Mouse (Mus musculus) limb, embryonic 10.5 days (tissue): ENCODE data around the gene Zfp52. TPM values are rescaled to one million over a fixed set of nuclear protein-coding genes. Genes with fewer than 3 reads are reported as not detected.

Experiments used
- DNase-seq: peaks from one replicate; pipeline ENCODE4 v3.0.0-alpha.2; 2017; ENCODE audit warnings: low spot score
- H3K27ac ChIP-seq: fragments of 300-500 bp; sonication (generic); 2 replicates; pipeline ENCODE4 v1.5.1; 2016; ENCODE audit warnings: mild to moderate bottlenecking
- H3K27me3 ChIP-seq: fragments of 300-500 bp; sonication (generic); 2 replicates; pipeline ENCODE4 v1.6.1; 2016; ENCODE audit warnings: low read depth, mild to moderate bottlenecking; ENCODE audit not compliant: poor library complexity, severe bottlenecking
- H3K36me3 ChIP-seq: fragments of 300-500 bp; sonication (generic); 2 replicates; pipeline ENCODE4 v1.6.1; 2016; ENCODE audit warnings: mild to moderate bottlenecking, moderate library complexity
- H3K4me1 ChIP-seq: fragments of 300-500 bp; sonication (generic); 2 replicates; pipeline ENCODE4 v1.6.1; 2016
- H3K4me3 ChIP-seq: fragments of 300-500 bp; sonication (generic); 2 replicates; pipeline ENCODE4 v1.5.1; 2016; ENCODE audit warnings: mild to moderate bottlenecking, moderate library complexity
- H3K9me3 ChIP-seq: fragments of 300-500 bp; sonication (generic); replicated peaks from 2 replicates; pipeline ENCODE4 v1.6.1; 2016; ENCODE audit warnings: mild to moderate bottlenecking
- WGBS: fragments of 180-500 bp; shearing (Covaris S2); methylation state at CpG from one replicate; pipeline ENCODE4 v1.1.7; 2016; 5-methylcytosine and 5-hydroxymethylcytosine counted together
- polyA plus RNA-seq: library from polyadenylated mRNA; unstranded; fragments of >200 nt; fragmentation: Nextera tagmentation; extraction: Ambion mirVana; gene quantifications from 2 replicates; pipeline ENCODE4 v1.2.1, GENCODE M21; 2016

The Zfp52 gene
- polyA plus RNA-seq = 2.0 and 2.6 TPM in 2 replicates

DNA sequence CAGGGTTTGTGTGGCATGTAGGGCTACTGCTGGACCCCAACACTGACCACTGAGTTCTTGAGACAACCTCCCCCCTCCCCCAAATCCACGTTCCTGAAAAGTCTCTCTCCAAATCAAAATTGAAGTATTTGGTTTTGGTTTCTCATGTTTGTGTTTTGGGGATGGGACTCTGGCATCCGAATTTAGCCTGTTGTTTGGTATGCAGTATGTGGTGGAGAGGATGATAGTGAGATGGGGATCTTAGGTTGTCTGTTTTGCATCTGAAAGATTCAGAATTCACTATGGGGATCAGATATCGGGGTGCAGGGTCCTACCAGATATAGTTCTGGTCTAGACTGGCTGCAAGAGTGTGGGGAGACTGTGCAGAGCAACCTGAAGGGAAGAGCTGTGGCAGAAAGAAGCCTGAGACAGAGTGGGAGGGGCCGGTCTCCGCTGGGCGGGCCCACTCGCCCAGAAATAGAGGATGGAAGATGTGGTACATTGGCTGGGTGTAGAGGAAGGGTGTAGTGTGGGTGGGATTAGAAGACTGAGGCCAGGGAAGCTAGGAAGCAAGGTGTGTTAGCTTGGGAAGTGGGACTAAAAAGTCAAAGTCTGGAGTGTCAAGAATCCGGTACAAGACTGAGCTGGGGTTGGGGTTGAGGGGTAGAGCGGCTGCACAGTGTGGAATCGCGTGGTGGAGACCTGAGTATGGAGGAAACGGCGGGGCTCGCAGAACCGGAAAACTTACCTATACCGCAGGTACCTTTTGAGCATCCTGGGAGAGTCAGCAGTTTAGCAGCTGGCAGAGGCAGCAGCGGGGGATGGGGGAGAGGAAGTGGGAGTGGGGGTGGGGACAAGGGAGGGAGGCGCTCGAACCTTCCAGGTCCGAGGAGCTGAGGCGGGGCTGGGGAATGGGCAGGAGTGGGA lies at the start of gene Zfp52:
Gene Zfp52 (plus strand): TSS at position 444 of the 906 bp plus-strand sequence.
- Histone ChIP-seq H3K4me3 (peak within 1 kb of the TSS; percentile 58), H3K36me3 (no peaks in the 10 kb centered on the region), H3K27ac (peak within 1 kb of the TSS; percentile 75), H3K9me3 (no peaks in the 10 kb centered on the region), H3K27me3 (no peaks in the 10 kb centered on the region), H3K4me1 (peaks cover 26% of the 10 kb centered on the region)
- peak; percentile 64 for DNase-seq
- WGBS = 6% methylated on average over 21 of the region's 21 CpGs

DNA sequence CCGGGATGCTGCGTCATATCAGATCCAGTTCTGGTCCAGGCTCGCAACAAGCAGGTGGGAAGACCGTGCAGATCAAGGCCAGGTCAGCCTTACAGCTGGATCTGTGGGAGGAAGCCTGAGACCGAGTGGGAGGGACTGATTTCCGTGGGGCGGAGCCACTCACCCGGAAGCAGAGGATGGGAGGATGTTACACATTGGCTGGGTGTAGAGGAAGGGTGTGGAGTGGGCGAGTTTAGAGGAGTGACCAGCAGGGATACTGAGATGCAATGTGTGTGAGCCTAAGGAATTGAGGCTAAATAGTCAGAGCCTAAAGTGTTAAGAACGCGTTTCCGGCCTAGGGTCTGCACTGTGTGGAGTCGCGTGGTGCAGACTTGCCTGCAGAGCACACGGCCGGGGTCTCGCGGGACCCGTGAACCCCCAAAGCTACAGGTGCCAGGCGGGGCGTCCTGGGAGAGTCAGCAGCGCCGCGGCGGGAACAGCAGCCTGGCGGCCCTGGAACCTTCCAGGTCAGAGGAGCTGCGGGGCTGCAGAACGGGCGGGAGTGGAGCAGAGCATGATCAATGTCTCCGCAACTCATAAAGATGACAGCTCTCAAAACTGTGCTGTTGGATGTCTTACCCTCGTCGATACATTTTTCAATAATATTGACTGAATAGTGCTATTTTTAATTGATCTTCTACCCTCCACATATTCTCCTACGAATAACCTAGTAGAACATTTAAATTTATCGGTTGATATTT lies 46.4 kb upstream of the Zfp52 start, which contains the start of gene Zfp53:
Gene Zfp53 (plus strand): TSS at position 239 of the 740 bp plus-strand sequence.
- Histone ChIP-seq H3K27me3 (no peaks in the 10 kb centered on the region), H3K4me1 (peaks cover 8% of the 10 kb centered on the region; the same call in 1 of the 2 replicates), H3K27ac (peak within 1 kb of the TSS; percentile 84), H3K9me3 (no peaks in the 10 kb centered on the region), H3K36me3 (peaks cover 5% of the 10 kb centered on the region), H3K4me3 (peak within 1 kb of the TSS; percentile 69)
- 1% methylated on average over 34 of the region's 34 CpGs for WGBS
- peak; percentile 80 for DNase-seq

GRCm38 (mm10) chr17:21489500-21490001 lies 45.8 kb upstream of the Zfp52 start:
- Histone ChIP-seq H3K9me3 (no peaks in the 10 kb centered on the region), H3K27me3 (no peaks in the 10 kb centered on the region), H3K27ac (peak overlapping the region; percentile 84), H3K36me3 (peaks cover 5% of the 10 kb centered on the region), H3K4me3 (peak overlapping the region; percentile 69), H3K4me1 (peaks cover 8% of the 10 kb centered on the region; the same call in 1 of the 2 replicates)
- 24% methylated on average over 8 of the region's 8 CpGs for WGBS
- no peak for DNase-seq

DNA sequence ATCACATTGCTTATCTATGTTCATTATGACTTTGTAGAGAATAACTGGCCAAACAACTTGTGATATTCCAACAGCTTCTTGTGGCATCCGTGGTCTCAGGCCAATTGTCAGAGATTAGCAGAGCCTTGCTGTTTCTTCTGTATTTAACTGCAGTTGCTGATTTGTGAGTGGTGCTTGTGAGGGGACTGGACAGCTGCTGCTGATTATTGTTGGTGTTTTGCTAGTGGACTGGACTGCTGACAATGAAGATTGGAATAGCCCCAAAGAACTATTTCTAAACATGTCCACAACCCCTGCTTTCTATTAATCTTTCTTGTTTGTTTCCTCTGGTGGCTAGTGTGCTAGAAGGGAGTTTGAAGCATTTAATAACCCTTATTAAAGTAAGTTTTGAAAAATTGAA lies 34.0 kb upstream of the Zfp52 start:
- H3K27ac ChIP-seq = no peak overlapping the region
- H3K27me3 ChIP-seq = no peaks in the 10 kb centered on the region
- H3K9me3 ChIP-seq = 0 out of 2 replicates have a peak, but pooled peaks cover under 1% of the 10 kb centered on the region
- H3K36me3 ChIP-seq = peaks cover 14% of the 10 kb centered on the region
- DNase-seq = no peak
- no peak overlapping the region for H3K4me3 ChIP-seq
- no peaks in the 10 kb centered on the region for H3K4me1 ChIP-seq
- 89% methylated on average over 1 of the region's 1 CpGs for WGBS

DNA sequence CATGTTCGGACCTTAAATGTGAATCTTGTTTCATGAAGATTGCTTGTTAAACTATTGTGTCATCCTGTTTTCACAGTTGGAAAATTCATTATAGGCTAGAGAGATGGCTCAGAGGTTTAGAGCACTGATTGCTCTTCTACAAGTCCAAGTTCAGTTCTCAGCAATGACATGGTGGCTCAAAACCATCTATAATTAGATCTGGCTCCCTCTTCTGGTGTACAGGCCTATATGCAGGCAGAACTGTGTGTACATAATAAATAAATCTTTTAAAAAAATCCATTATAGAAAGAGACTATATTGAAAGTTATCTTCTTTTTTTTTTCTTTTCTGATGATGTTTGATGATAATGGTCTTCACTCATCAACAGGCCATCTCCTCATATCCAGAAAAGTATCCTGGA lies 30.8 kb upstream of the Zfp52 start:
- Histone ChIP-seq H3K4me1 (no peaks in the 10 kb centered on the region), H3K27ac (no peak overlapping the region), H3K9me3 (no peaks in the 10 kb centered on the region), H3K4me3 (no peak overlapping the region), H3K36me3 (peaks cover 23% of the 10 kb centered on the region), H3K27me3 (no peaks in the 10 kb centered on the region)
- 98% methylated on average over 1 of the region's 1 CpGs for WGBS
- DNase-seq = no peak

GRCm38 (mm10) chr17:21506258-21506657 lies 29.1 kb upstream of the Zfp52 start:
- over 99% methylated on average over 3 of the region's 3 CpGs for WGBS

GRCm38 (mm10) chr17:21509756-21510155 lies 25.6 kb upstream of the Zfp52 start:
- peaks cover 25% of the 10 kb centered on the region for H3K36me3 ChIP-seq
- H3K4me3 ChIP-seq = no peak overlapping the region
- no peak overlapping the region for H3K27ac ChIP-seq
- H3K9me3 ChIP-seq = no peaks in the 10 kb centered on the region
- H3K27me3 ChIP-seq = no peaks in the 10 kb centered on the region
- DNase-seq = no peak
- no peaks in the 10 kb centered on the region for H3K4me1 ChIP-seq

More at GRCm38 (mm10) chr17:21506258-21506657, 29.1 kb upstream of the Zfp52 start:
- Histone ChIP-seq H3K27ac (no peak overlapping the region), H3K4me3 (no peak overlapping the region), H3K36me3 (peaks cover 23% of the 10 kb centered on the region), H3K4me1 (no peaks in the 10 kb centered on the region), H3K9me3 (no peaks in the 10 kb centered on the region), H3K27me3 (no peaks in the 10 kb centered on the region)
- no peak for DNase-seq

GRCm38 (mm10) chr17:21515403-21516105 lies 19.8 kb upstream of the Zfp52 start:
- WGBS = 5% methylated on average over 8 of the region's 8 CpGs

GRCm38 (mm10) chr17:21516201-21517129 lies 18.9 kb upstream of the Zfp52 start:
- Histone ChIP-seq H3K36me3 (0 out of 2 replicates have a peak, but pooled peaks cover 2% of the 10 kb centered on the region), H3K4me3 (peak overlapping the region; percentile 62), H3K27me3 (no peaks in the 10 kb centered on the region), H3K4me1 (peaks cover 3% of the 10 kb centered on the region; the same call in 1 of the 2 replicates), H3K27ac (peak overlapping the region; percentile 91), H3K9me3 (no peaks in the 10 kb centered on the region)
- DNase-seq = peak; percentile 80
- WGBS = under 1% methylated on average over 37 of the region's 37 CpGs

More at GRCm38 (mm10) chr17:21515403-21516105, 19.8 kb upstream of the Zfp52 start:
- peak; percentile 41 for DNase-seq
- H3K27me3 ChIP-seq = no peaks in the 10 kb centered on the region
- peak overlapping the region; percentile 62 for H3K4me3 ChIP-seq
- H3K36me3 ChIP-seq = 0 out of 2 replicates have a peak, but pooled peaks cover 2% of the 10 kb centered on the region
- H3K4me1 ChIP-seq = peaks cover 3% of the 10 kb centered on the region; the same call in 1 of the 2 replicates
- H3K9me3 ChIP-seq = no peaks in the 10 kb centered on the region
- peak overlapping the region; percentile 91 for H3K27ac ChIP-seq

DNA sequence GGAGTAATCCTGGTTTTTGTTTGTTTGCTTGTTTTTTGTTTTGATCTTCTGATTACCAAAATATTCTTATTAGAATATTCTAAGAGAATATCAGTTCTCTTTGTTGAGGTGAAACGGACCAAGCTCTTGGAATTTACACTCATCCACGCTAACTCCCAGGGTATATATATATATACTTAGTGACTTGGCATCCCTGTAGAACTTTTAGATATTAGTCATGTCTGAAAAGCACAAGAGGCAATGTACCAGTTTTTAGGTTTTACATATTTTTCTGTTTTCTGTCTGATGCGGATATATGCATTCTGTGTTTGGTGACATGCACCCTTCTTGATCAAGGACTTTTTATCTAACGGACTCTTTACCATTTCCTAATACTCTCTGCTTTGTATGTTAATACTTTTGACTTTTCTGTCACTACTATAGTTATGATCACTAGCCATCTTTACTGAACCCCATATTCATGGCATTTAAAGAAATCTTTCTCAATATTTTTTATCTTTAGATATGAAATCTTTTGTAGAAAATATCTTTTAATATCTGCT lies 18.1 kb upstream of the Zfp52 start:
- Histone ChIP-seq H3K27me3 (no peaks in the 10 kb centered on the region), H3K27ac (peak overlapping the region; percentile 91), H3K4me1 (peaks cover 3% of the 10 kb centered on the region; the same call in 1 of the 2 replicates), H3K4me3 (peak overlapping the region; percentile 62), H3K36me3 (0 out of 2 replicates have a peak, but pooled peaks cover under 1% of the 10 kb centered on the region), H3K9me3 (no peaks in the 10 kb centered on the region)
- no peak for DNase-seq
- WGBS = 49% methylated on average over 4 of the region's 4 CpGs

DNA sequence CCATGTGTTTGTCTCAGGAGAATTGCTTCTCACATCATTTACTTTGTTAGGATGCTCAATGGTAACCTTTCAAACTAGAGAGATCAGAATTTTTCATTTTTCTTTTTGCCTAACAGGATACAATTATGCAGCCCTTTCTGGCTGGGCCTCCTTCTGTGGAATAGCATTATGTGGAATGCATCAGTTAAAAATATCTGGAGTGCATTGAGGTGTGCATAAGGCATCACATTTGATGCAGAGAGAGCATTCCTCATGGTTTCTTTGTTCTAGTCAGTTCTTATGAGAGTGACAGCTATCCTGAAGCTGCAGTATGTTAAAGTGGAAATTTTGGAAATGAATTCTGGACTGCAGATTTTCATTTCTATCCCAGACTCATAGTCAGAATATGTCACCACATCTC lies 9.1 kb upstream of the Zfp52 start:
- no peaks in the 10 kb centered on the region for H3K9me3 ChIP-seq
- no peak overlapping the region for H3K4me3 ChIP-seq
- H3K27me3 ChIP-seq = no peaks in the 10 kb centered on the region
- no peak overlapping the region for H3K27ac ChIP-seq
- DNase-seq = no peak
- no peaks in the 10 kb centered on the region for H3K36me3 ChIP-seq
- H3K4me1 ChIP-seq = no peaks in the 10 kb centered on the region
